Mouse (Mus musculus): ENCODE measurements around the gene Fmod. TPM values are rescaled to one million over a fixed set of nuclear protein-coding genes. Genes with fewer than 3 reads are reported as not detected.

Fmod gene
- 2.2 and 2.5 TPM in 2 replicates for polyA plus RNA-seq (2015; fragmentation: Nextera tagmentation; extraction: Ambion mirVana)

DNA sequence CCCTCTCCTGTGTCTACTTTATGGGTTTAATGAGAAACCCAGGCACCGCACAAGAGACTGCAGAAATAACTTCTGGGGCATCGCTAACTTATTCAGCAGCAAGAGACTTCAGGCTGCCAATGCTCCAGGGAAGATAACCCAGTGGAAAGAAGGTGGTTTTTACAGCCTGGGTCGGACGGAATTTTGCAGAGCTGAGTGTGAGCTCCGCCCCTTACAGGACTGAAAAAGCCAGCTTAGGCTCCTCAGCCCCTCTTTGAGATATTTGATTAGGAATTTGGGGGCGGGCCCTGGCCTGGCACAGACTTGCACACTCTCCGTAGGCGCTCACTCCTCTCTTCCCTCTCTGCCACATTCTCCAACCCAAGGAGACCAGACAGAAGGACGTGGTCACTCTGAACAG is at the start of gene Fmod:
Gene Fmod (plus strand): TSS at position 83 of the 400 bp plus-strand sequence.
- Histone ChIP-seq H3K4me1 (replicated peaks) (no peaks in the 10 kb centered on the region), H3K9me3 (replicated peaks) (no peaks in the 10 kb centered on the region), H3K4me3 (replicated peaks) (no peak within 1 kb of the TSS), H3K36me3 (no peaks in the 10 kb centered on the region), H3K9ac (no peak within 1 kb of the TSS), H3K27me3 (no peaks in the 10 kb centered on the region), H3K27ac (no peak within 1 kb of the TSS), H3K4me2 (no peak within 1 kb of the TSS)
- WGBS (ENCODE audit: insufficient replicate concordance): 37% methylated on average over 9 of the region's 9 CpGs
- no peak for ATAC-seq (ENCODE audit: low read depth)
- no peak for DNase-seq

DNA sequence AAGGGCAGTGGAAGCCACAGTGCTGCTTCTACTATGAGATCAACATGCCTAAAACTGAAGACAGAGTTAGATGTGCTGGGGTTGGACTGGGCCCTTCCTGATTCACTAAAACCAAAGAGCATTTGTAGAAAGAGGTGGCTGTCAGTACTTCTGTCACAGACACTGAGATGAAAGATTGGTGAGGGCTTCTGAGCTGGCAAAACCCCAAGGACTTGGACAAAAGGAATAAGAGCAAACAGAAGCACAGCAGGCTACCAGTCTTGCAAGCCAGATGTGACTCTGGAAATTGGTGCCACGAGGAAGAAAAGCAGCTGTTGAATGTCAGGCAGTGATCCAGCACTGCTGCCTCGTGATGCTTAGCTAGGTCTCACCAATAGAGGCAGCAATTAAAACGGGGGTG is 48.2 kb upstream of the Fmod start:
- H3K27me3 ChIP-seq: 0 out of 2 replicates have a peak, but pooled peaks cover 4% of the 10 kb centered on the region
- H3K4me3 ChIP-seq (replicated peaks): no peak overlapping the region
- H3K4me2 ChIP-seq: no peak overlapping the region
- DNase-seq (no peak), ATAC-seq (ENCODE audit: low read depth) (no peak)
- no peaks in the 10 kb centered on the region for H3K9me3 ChIP-seq (replicated peaks)
- WGBS (ENCODE audit: insufficient replicate concordance): 35% methylated on average over 3 of the region's 3 CpGs
- H3K27ac ChIP-seq: no peak overlapping the region
- no peaks in the 10 kb centered on the region for H3K4me1 ChIP-seq (replicated peaks)
- H3K36me3 ChIP-seq: no peaks in the 10 kb centered on the region
- no peak overlapping the region for H3K9ac ChIP-seq

DNA sequence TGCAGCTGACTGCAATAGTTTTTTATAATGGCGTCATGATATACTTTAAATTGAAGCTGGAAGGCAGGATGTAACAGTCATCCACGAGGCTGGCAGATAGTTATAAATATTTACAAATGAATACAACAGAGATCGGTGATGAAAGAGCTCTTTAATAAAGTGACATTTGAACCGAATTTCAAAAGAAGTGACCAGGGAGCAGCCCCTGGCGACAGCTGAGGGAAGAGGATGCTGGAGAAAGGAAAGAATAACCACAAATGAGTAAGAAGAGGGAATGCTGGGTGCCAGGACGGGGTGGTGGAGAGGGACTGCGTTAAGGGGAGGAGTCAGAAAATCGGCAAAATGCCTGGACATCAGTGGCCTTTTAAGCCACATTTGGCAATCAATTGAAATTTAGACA is 45.8 kb upstream of the Fmod start:
- H3K36me3 ChIP-seq: no peaks in the 10 kb centered on the region
- no peak overlapping the region for H3K27ac ChIP-seq
- no peaks in the 10 kb centered on the region for H3K4me1 ChIP-seq (replicated peaks)
- H3K27me3 ChIP-seq: no peaks in the 10 kb centered on the region
- 57% methylated on average over 8 of the region's 8 CpGs for WGBS (ENCODE audit: insufficient replicate concordance)
- H3K4me3 ChIP-seq (replicated peaks): no peak overlapping the region
- no peaks in the 10 kb centered on the region for H3K9me3 ChIP-seq (replicated peaks)
- H3K4me2 ChIP-seq: no peak overlapping the region
- DNase-seq (no peak), ATAC-seq (ENCODE audit: low read depth) (no peak)
- H3K9ac ChIP-seq: no peak overlapping the region

DNA sequence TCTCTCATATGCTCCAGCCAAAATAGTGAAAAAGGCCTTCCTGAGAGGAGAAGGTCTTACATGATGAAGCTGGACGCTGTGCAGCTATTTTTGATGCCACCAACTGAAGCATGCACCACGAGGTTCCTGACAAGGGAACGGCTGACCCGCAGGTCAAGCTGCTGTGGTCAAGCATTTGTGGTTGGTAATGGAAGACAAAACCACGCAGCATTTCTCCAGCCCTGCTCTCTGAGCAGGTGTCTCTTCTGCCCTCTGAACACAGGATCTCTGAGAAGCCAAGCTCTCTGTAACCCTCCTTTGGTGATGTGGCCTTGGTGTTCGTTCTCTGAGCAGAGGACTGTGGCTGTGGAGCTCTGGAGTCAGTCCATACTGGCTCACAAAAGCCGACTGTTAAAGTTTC is 31.6 kb upstream of the Fmod start:
- no peaks in the 10 kb centered on the region for H3K9me3 ChIP-seq (replicated peaks)
- DNase-seq (no peak), ATAC-seq (ENCODE audit: low read depth) (no peak)
- 34% methylated on average over 7 of the region's 7 CpGs for WGBS (ENCODE audit: insufficient replicate concordance)
- H3K9ac ChIP-seq: no peak overlapping the region
- H3K36me3 ChIP-seq: no peaks in the 10 kb centered on the region
- H3K4me1 ChIP-seq (replicated peaks): no peaks in the 10 kb centered on the region
- H3K4me3 ChIP-seq (replicated peaks): no peak overlapping the region
- H3K27me3 ChIP-seq: no peaks in the 10 kb centered on the region
- H3K27ac ChIP-seq: no peak overlapping the region
- H3K4me2 ChIP-seq: no peak overlapping the region

DNA sequence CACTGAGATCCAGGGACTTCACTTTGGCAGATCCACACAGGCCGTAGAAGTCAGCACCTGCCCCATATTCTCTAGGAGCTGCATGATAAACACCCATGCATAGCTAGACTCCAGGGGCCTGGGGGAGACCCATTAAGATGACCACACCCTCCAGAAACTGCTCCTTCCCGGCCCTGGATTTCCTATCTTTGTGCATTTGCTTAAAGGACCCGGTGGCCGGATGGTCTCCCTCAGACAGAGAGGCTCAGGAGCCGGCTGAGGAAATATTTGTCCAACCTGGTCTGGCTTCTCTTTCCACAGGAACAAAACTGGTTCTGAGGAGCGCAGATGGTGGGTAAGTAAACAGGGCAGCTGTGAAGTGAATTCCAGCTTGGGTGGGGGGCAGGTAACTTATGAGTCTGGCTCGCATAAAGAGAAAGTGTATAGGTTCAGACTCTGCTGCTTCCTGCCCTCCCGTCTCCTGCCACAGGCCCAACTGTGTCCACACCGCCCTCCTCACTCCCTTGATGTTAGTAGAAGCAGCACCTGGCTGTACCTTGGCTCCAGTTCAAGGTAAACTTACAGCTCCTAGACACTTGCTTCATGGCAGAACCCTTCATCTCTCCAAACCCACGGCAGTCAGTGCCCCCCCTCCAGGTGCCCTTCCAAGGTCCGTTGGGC is 30.8 kb upstream of the Fmod start:
- H3K9me3 ChIP-seq (replicated peaks): no peaks in the 10 kb centered on the region
- no peaks in the 10 kb centered on the region for H3K36me3 ChIP-seq
- H3K4me1 ChIP-seq (replicated peaks): no peaks in the 10 kb centered on the region
- H3K4me3 ChIP-seq (replicated peaks): no peak overlapping the region
- no peak for ATAC-seq (ENCODE audit: low read depth)
- WGBS (ENCODE audit: insufficient replicate concordance): 66% methylated on average over 11 of the region's 11 CpGs
- no peak overlapping the region for H3K9ac ChIP-seq
- no peak for DNase-seq
- no peaks in the 10 kb centered on the region for H3K27me3 ChIP-seq
- H3K4me2 ChIP-seq: no peak overlapping the region
- no peak overlapping the region for H3K27ac ChIP-seq

DNA sequence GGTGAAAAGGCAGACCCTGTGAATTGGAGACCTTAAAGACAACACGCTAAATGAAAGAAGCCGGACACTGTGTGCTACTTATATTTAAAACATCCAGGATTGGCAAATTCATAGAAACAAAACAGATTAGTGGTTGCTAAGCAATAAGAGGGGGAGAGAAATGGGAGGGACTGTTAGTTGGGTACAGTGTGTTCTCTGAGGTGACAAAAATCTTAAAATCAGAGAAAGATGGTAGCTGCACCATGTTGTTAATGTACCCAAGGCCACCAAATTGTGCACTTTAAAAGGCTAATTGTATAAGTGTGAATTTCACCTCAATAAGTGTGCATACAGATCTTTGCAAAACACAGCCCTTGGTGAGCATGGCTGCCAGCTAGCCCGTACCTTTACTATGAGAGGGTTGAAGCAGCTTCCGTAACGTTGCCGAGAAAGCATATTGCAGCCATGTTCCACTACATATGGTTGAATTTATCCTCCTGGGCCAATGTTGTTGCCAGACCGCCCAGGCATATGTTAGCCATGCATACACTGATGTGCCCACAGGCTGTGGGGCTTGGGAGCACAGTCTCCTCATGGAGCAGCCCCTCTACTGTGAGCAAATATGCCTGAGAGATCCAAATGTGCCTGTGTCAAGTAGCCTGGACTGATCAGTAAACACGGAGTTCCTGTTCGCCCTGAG is 12.6 kb upstream of the Fmod start:
- DNase-seq: no peak
- no peak overlapping the region for H3K4me3 ChIP-seq (replicated peaks)
- peaks cover 23% of the 10 kb centered on the region for H3K27me3 ChIP-seq
- H3K4me1 ChIP-seq (replicated peaks): no peaks in the 10 kb centered on the region
- H3K9me3 ChIP-seq (replicated peaks): no peaks in the 10 kb centered on the region
- no peak for ATAC-seq (ENCODE audit: low read depth)
- no peak overlapping the region for H3K9ac ChIP-seq
- H3K4me2 ChIP-seq: no peak overlapping the region
- 72% methylated on average over 9 of the region's 9 CpGs for WGBS (ENCODE audit: insufficient replicate concordance)
- H3K27ac ChIP-seq: no peak overlapping the region
- no peaks in the 10 kb centered on the region for H3K36me3 ChIP-seq

DNA sequence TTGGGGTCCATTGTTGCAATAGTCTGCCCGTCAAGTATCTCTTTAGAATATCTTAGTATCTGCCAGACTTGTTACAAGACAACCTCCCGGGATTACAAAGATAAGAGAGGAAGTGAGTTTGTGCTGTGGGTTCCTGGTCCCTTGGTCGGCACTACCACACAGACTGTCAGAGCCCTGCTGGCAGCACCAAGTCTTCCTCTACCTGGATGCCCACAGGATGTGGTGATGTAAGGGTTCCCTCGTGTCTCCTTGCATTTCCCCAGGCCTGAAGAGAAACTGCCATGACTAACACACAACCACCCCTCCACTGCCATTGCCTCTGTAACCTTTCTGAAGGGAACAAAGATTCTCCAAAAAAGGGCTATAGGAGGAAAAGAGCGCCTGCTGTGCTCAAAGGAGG is 11.1 kb upstream of the Fmod start:
- WGBS (ENCODE audit: insufficient replicate concordance): 23% methylated on average over 5 of the region's 5 CpGs
- H3K4me2 ChIP-seq: no peak overlapping the region
- no peak overlapping the region for H3K4me3 ChIP-seq (replicated peaks)
- no peak overlapping the region for H3K9ac ChIP-seq
- DNase-seq (no peak), ATAC-seq (ENCODE audit: low read depth) (no peak)
- no peaks in the 10 kb centered on the region for H3K4me1 ChIP-seq (replicated peaks)
- no peaks in the 10 kb centered on the region for H3K36me3 ChIP-seq
- H3K9me3 ChIP-seq (replicated peaks): no peaks in the 10 kb centered on the region
- no peak overlapping the region for H3K27ac ChIP-seq
- H3K27me3 ChIP-seq: peaks cover 19% of the 10 kb centered on the region

DNA sequence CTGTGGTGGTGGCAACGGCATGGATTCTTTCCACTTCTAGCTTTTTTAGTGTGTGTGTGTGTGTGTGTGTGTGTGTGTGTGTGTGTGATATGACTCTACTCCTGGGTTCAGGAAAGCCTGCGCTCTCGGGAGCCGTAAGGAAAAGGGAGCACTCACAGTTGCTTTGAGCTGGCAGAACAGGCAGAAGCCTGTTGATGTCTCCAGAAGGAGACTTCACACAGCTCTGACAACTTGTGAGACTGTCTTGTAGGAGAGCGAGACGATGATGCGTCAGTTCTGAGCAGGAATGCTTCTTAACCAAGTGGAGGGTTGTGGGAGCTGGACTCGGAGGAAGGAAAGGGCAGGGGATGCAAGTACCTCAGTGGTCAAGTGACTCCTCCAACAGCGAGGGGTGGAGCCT is 10.3 kb upstream of the Fmod start:
- Histone ChIP-seq H3K4me2 (no peak overlapping the region), H3K4me1 (replicated peaks) (no peaks in the 10 kb centered on the region), H3K4me3 (replicated peaks) (no peak overlapping the region), H3K36me3 (no peaks in the 10 kb centered on the region), H3K27ac (no peak overlapping the region), H3K9me3 (replicated peaks) (no peaks in the 10 kb centered on the region), H3K9ac (no peak overlapping the region), H3K27me3 (peaks cover 19% of the 10 kb centered on the region)
- no peak for DNase-seq
- ATAC-seq (ENCODE audit: low read depth): no peak
- WGBS (ENCODE audit: insufficient replicate concordance): 72% methylated on average over 9 of the region's 9 CpGs

DNA sequence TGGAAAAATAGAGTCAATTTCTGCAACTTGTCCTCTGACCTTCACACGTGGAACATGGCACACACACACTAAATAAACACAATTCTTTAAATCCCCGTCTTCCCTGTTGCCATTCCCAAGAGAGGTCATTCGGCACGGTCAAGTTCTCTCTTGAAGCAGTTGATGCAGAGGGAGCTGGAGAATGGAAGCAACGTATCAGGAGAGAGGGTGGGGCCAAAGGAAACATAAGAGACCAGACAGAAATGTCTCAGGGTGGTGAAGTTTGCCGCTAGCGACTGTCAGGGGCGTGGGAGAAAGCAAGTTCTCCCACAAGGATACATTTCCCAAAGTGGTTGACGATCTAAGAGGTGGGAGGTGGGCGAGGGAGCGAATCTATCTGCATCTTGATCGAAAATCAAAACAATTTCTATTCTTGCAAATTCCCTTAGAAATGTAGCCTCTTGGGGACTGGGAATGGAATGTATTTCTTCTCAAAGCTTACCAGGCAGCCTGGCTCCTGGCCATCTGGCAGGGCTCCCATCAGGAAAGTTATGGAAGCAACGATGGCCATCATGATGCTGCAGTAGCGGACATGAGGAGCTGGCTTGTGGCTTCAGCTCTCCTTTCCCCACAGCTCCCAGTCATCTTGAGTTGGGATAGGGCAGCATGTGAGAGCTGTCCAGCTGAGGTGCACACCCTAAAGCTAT is 8.8 kb upstream of the Fmod start:
- H3K9me3 ChIP-seq (replicated peaks): no peaks in the 10 kb centered on the region
- DNase-seq: no peak
- no peak overlapping the region for H3K4me2 ChIP-seq
- ATAC-seq (ENCODE audit: low read depth): no peak
- H3K4me1 ChIP-seq (replicated peaks): no peaks in the 10 kb centered on the region
- H3K4me3 ChIP-seq (replicated peaks): no peak overlapping the region
- no peak overlapping the region for H3K27ac ChIP-seq
- no peaks in the 10 kb centered on the region for H3K36me3 ChIP-seq
- no peak overlapping the region for H3K9ac ChIP-seq
- 76% methylated on average over 14 of the region's 14 CpGs for WGBS (ENCODE audit: insufficient replicate concordance)
- peaks cover 19% of the 10 kb centered on the region for H3K27me3 ChIP-seq

DNA sequence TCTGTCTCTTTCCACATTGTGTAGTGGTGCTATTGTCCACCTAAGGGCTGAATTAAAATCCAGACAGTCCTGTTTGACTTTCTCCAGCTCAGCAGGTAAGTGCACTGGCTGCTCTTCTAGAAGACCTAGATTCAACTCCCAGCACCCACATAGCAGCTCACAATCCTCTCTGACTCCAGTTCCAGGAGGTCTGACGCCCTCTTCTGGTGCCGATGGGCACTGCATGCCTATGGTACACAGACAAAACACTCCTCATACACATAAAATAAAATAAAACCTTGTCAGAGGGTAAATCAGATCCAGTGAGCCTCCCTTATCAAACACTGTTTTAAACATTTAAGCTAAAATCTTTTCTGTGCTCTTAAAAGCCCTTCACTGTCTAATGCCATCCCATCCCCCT is 562 bp upstream of the Fmod start:
- 34% methylated on average over 2 of the region's 2 CpGs for WGBS (ENCODE audit: insufficient replicate concordance)
- H3K9ac ChIP-seq: no peak overlapping the region
- no peaks in the 10 kb centered on the region for H3K27me3 ChIP-seq

DNA sequence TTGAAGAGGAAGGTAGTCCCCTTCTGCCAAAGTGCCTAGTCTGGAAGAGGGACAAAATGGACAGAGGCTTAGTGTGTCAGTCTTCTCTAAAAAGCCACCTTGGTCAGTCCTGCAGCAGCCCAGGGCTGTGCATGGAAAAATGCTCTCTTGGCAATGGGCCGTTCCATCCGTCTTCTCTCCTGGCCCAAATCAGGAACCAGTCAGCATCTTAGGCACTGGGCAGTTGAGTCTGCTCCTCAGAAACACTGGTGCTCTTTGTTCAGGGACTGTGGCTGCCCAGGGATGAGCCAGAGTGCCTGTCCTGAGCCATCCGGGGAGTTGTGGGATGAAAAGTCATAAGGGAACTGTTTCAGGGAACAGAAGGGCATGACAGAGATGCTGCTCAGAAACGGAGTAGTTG is 1.3 kb downstream of the Fmod start:
- Histone ChIP-seq H3K4me1 (replicated peaks) (no peaks in the 10 kb centered on the region), H3K4me3 (replicated peaks) (no peak overlapping the region)
- 73% methylated on average over 4 of the region's 4 CpGs for WGBS (ENCODE audit: insufficient replicate concordance)

More for the DNA sequence above, 562 bp upstream of the Fmod start:
- no peaks in the 10 kb centered on the region for H3K4me1 ChIP-seq (replicated peaks)
- H3K4me2 ChIP-seq: no peak overlapping the region
- ATAC-seq (ENCODE audit: low read depth): no peak
- no peaks in the 10 kb centered on the region for H3K9me3 ChIP-seq (replicated peaks)
- H3K36me3 ChIP-seq: no peaks in the 10 kb centered on the region
- no peak overlapping the region for H3K4me3 ChIP-seq (replicated peaks)
- DNase-seq: no peak
- H3K27ac ChIP-seq: no peak overlapping the region

More for the DNA sequence above, 1.3 kb downstream of the Fmod start:
- Histone ChIP-seq H3K4me2 (no peak overlapping the region), H3K9me3 (replicated peaks) (no peaks in the 10 kb centered on the region), H3K36me3 (no peaks in the 10 kb centered on the region), H3K27ac (no peak overlapping the region), H3K9ac (no peak overlapping the region), H3K27me3 (no peaks in the 10 kb centered on the region)
- DNase-seq: no peak
- ATAC-seq (ENCODE audit: low read depth): no peak
